Mouse (Mus musculus): ENCODE measurements around the gene Fgfr2. TPM values are rescaled to one million over a fixed set of nuclear protein-coding genes. Genes with fewer than 3 reads are reported as not detected.

Fgfr2 gene
- polyA plus RNA-seq, 1 experiment, result 3.0 TPM

DNA sequence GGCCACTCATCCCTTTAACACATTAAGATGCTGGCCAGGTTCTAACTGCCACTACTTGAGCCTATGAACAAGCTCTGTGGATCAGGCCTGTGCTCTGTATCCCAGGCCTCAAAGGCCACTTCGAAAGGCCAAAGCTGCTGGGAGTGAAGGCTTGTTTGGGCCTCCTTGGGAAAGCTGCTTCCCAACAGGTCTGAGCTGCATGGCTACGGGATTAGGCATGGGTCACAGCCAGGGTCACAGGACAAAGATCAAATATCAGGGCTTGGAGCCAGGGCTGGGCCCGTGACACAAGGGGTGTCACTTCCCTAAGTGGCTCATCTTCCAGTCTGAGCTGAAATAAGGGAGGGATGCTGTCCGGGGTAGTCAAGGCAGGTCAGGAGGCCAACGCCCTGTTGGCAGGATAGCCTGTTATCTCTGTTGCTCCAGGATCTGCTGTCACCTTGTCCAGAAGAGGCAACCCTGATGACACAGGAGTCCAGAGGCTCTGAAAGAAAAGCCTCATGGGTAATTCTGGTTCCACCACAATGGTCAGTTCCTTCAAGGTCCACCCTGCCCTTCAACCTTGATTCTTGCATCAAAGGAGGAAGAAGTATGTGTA, 1313.5 kb downstream of the Fgfr2 start:
- no peak overlapping the region for H3K27ac ChIP-seq (ENCODE audit: control insufficient read depth, insufficient read depth, low read depth, low read length)
- H3K27me3 ChIP-seq (ENCODE audit: control insufficient read depth, insufficient read depth, low read length), result no peaks in the 10 kb centered on the region
- TF ChIP-seq POLR2A (IDR thresholded peaks at IDR 0.05; ENCODE audit: control insufficient read depth, low read depth, low read length) (no peak), CTCF (IDR thresholded peaks at IDR 0.05; ENCODE audit: control insufficient read depth, insufficient read depth, insufficient replicate concordance, low read depth, low read length) (no peak)
- H3K4me3 ChIP-seq (ENCODE audit: control insufficient read depth, low read depth, low read length), result no peak overlapping the region
- H3K36me3 ChIP-seq (ENCODE audit: control insufficient read depth, insufficient read depth, low read length), result no peaks in the 10 kb centered on the region
- H3K4me1 ChIP-seq (ENCODE audit: control insufficient read depth, insufficient read depth, low read length), result no peaks in the 10 kb centered on the region

DNA sequence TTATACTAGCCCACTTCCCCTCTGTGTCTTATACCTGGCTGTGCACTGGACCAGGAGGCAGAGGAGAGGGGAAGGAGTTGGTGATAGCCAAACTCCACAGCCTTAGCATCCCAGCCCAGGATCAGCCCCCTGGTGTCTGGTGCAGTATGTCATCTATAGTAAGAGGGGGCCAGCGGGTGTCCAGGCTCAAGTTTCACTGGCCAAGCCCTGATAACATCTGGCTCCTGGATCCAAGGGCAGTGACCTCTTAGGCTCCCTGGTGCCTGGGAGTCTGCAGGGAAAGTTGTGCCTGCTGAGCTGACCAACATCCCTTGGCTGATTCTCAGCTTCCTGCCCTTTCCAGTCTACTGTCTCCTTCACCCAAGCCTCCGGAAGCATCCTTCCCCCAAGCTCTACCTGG, 1315.9 kb downstream of the Fgfr2 start:
- Histone ChIP-seq H3K27ac (ENCODE audit: control insufficient read depth, insufficient read depth, low read depth, low read length) (no peak overlapping the region), H3K4me1 (ENCODE audit: control insufficient read depth, insufficient read depth, low read length) (no peaks in the 10 kb centered on the region), H3K4me3 (ENCODE audit: control insufficient read depth, low read depth, low read length) (no peak overlapping the region), H3K27me3 (ENCODE audit: control insufficient read depth, insufficient read depth, low read length) (no peaks in the 10 kb centered on the region), H3K36me3 (ENCODE audit: control insufficient read depth, insufficient read depth, low read length) (no peaks in the 10 kb centered on the region)
- TF ChIP-seq POLR2A (IDR thresholded peaks at IDR 0.05; ENCODE audit: control insufficient read depth, low read depth, low read length), result no peak
- no peak for TF ChIP-seq CTCF (IDR thresholded peaks at IDR 0.05; ENCODE audit: control insufficient read depth, insufficient read depth, insufficient replicate concordance, low read depth, low read length)

DNA sequence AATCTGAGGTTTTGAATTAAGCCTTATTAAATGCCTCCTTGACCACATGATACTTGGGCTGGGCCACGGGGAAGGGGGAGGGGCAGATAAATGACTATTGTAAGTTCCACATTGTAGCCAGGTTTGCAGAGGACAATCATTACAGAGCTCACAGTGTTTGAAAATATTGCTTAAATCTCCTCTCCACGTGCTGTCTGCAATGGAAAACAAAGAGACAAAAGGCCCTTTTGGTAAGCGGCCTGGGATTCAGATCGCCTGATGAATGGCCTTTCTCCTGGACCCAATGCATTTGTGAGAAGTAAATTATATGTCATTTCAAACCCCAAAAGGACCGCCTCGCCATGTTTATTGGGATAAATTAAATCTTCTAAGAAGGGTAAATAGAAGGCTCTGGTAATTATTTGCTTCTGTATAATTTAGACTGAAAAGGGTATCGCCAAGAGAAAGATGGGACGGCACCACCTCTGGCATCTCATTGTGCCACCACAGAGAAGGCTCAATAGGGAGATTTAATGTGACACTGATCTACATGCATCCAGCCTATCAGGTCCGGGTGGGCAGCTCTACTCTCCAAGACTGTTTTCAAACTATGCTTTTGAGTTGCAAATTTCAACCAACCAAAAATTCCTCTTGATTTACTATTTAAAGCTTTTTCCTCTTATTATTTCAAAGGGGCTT, 1317.5 kb downstream of the Fgfr2 start:
- Histone ChIP-seq H3K4me1 (ENCODE audit: control insufficient read depth, insufficient read depth, low read length) (no peaks in the 10 kb centered on the region), H3K27ac (ENCODE audit: control insufficient read depth, insufficient read depth, low read depth, low read length) (no peak overlapping the region), H3K36me3 (ENCODE audit: control insufficient read depth, insufficient read depth, low read length) (no peaks in the 10 kb centered on the region), H3K27me3 (ENCODE audit: control insufficient read depth, insufficient read depth, low read length) (no peaks in the 10 kb centered on the region), H3K4me3 (ENCODE audit: control insufficient read depth, low read depth, low read length) (no peak overlapping the region)
- TF ChIP-seq POLR2A (IDR thresholded peaks at IDR 0.05; ENCODE audit: control insufficient read depth, low read depth, low read length) (no peak), CTCF (IDR thresholded peaks at IDR 0.05; ENCODE audit: control insufficient read depth, insufficient read depth, insufficient replicate concordance, low read depth, low read length) (no peak)

DNA sequence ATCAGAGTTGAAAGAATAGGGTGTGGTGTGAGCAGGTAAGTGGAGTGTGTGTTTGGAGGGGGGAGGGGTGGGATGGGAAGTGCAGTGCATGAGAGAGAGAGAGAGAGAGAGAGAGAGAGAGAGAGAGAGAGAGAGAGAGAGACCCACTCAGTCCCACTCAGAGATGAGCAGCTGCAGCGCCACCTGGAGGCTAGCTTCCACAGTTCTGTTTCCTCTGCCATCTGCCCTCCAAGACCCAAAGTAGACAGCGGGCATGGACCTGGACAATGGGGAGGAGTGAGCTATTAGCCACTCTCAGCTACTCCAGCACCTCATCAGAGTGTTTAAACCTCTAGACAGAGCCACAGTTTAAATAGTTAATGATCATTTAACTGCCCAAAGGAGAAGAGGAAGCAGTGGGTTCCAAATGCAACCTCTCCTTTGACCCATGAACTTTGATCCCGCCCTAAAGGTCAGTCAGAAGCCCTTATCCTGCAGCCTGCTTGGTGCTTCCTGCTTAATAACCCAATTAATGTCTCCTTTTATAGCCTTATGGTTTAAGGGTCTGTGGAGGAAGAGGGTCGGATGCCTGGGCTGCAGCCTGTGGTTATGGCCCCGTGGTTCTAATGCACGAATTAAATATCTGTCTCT, 1322.6 kb downstream of the Fgfr2 start:
- TF ChIP-seq CTCF (IDR thresholded peaks at IDR 0.05; ENCODE audit: control insufficient read depth, insufficient read depth, insufficient replicate concordance, low read depth, low read length), result peak; percentile 57; the same call in 1 of the 2 replicates
- TF ChIP-seq POLR2A (IDR thresholded peaks at IDR 0.05; ENCODE audit: control insufficient read depth, low read depth, low read length), result no peak
- Histone ChIP-seq H3K27ac (ENCODE audit: control insufficient read depth, insufficient read depth, low read depth, low read length) (no peak overlapping the region), H3K36me3 (ENCODE audit: control insufficient read depth, insufficient read depth, low read length) (no peaks in the 10 kb centered on the region), H3K27me3 (ENCODE audit: control insufficient read depth, insufficient read depth, low read length) (no peaks in the 10 kb centered on the region), H3K4me3 (ENCODE audit: control insufficient read depth, low read depth, low read length) (no peak overlapping the region), H3K4me1 (ENCODE audit: control insufficient read depth, insufficient read depth, low read length) (no peaks in the 10 kb centered on the region)

DNA sequence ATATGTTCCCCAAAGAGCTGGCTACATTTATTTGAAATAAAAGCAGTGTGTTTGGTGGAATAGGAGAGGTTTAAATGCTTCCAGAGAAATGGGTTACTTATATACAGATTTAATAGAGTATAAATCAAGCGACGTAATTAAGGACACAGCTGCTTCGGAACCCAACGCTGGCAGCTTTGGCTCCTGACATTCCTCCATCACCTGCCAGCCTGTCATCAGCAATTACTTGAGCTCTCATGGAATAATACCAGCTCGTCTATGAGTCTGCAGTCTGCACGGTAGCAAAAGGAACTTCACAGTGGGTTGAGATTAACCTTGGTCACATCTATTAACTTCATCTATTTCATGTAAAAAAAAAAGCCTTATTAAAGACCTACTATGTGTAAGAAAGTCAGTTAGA, 1326.0 kb downstream of the Fgfr2 start:
- Histone ChIP-seq H3K4me3 (ENCODE audit: control insufficient read depth, low read depth, low read length) (no peak overlapping the region), H3K36me3 (ENCODE audit: control insufficient read depth, insufficient read depth, low read length) (no peaks in the 10 kb centered on the region), H3K4me1 (ENCODE audit: control insufficient read depth, insufficient read depth, low read length) (no peaks in the 10 kb centered on the region), H3K27me3 (ENCODE audit: control insufficient read depth, insufficient read depth, low read length) (no peaks in the 10 kb centered on the region), H3K27ac (ENCODE audit: control insufficient read depth, insufficient read depth, low read depth, low read length) (no peak overlapping the region)
- no peak for TF ChIP-seq CTCF (IDR thresholded peaks at IDR 0.05; ENCODE audit: control insufficient read depth, insufficient read depth, insufficient replicate concordance, low read depth, low read length)
- TF ChIP-seq POLR2A (IDR thresholded peaks at IDR 0.05; ENCODE audit: control insufficient read depth, low read depth, low read length), result no peak

DNA sequence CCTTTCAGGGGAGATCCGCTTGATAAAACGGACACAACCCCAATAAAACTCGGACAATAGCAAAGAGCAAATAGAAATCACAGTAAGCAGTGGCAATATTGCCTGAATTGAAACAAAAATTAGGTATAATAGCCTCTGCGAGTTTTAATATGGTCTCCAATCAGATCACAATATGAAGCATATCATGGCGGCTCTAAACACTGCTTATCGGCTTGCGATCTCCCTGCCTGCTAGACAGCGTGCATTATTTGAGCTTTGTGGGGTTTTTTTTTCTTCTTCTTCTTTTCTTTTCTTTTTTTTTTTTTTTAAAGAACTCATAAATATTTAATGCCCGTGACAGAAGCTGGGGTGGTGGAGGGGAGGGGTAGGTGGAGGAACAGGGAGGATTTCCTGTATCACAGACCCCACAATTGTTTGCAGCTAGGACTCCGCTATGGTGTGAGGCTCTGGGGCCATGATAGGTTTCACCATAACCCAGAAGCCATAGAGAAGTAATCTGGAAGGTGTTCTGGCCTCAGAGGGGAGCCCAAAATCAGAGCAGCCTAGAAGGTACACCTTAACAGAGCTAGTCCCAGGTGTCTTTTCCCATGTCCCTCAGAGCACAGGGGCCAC, 1334.4 kb downstream of the Fgfr2 start:
- Histone ChIP-seq H3K36me3 (ENCODE audit: control insufficient read depth, insufficient read depth, low read length) (no peaks in the 10 kb centered on the region), H3K27ac (ENCODE audit: control insufficient read depth, insufficient read depth, low read depth, low read length) (no peak overlapping the region), H3K27me3 (ENCODE audit: control insufficient read depth, insufficient read depth, low read length) (no peaks in the 10 kb centered on the region), H3K4me1 (ENCODE audit: control insufficient read depth, insufficient read depth, low read length) (no peaks in the 10 kb centered on the region), H3K4me3 (ENCODE audit: control insufficient read depth, low read depth, low read length) (no peak overlapping the region)
- TF ChIP-seq POLR2A (IDR thresholded peaks at IDR 0.05; ENCODE audit: control insufficient read depth, low read depth, low read length) (no peak), CTCF (IDR thresholded peaks at IDR 0.05; ENCODE audit: control insufficient read depth, insufficient read depth, insufficient replicate concordance, low read depth, low read length) (no peak)

DNA sequence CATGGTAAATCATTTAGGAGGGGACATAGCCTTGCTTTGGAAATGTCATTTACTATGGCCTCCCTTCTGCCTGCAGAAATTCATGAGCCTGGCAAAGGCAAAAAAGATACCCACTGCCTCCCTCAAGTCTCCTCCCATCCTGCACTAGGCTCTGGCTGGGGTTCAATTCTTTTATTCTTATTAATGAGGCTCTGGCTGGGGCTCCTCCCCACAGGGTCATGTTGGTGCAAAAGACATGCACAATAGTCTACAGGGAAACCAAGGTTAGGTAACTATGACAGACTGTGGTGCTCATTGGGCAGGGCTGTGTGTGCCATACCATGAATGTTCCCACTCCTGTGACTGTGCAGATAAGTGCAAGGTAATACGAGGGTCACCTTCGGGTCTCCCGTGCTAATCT, 1337.4 kb downstream of the Fgfr2 start:
- TF ChIP-seq POLR2A (IDR thresholded peaks at IDR 0.05; ENCODE audit: control insufficient read depth, low read depth, low read length) (no peak), CTCF (IDR thresholded peaks at IDR 0.05; ENCODE audit: control insufficient read depth, insufficient read depth, insufficient replicate concordance, low read depth, low read length) (no peak)

More for the DNA sequence above, 1337.4 kb downstream of the Fgfr2 start:
- no peaks in the 10 kb centered on the region for H3K36me3 ChIP-seq (ENCODE audit: control insufficient read depth, insufficient read depth, low read length)
- H3K27ac ChIP-seq (ENCODE audit: control insufficient read depth, insufficient read depth, low read depth, low read length), result no peak overlapping the region
- H3K27me3 ChIP-seq (ENCODE audit: control insufficient read depth, insufficient read depth, low read length), result no peaks in the 10 kb centered on the region
- no peaks in the 10 kb centered on the region for H3K4me1 ChIP-seq (ENCODE audit: control insufficient read depth, insufficient read depth, low read length)
- H3K4me3 ChIP-seq (ENCODE audit: control insufficient read depth, low read depth, low read length), result no peak overlapping the region
